Mouse (Mus musculus) C2C12 (cell line): Measurements from ENCODE around the gene Zbtb17. TPM values are rescaled to one million over a fixed set of nuclear protein-coding genes. Genes with fewer than 3 reads are reported as not detected.
A peak's percentile ranks its signal among the peaks of the same experiment; 100 is the strongest.

Source experiments
- H3K27me3 ChIP-seq: one replicate; pipeline ENCODE4 v1.6.1; 2011; ENCODE audit not compliant: control insufficient read depth, insufficient read depth, insufficient read length
- H3K36me3 ChIP-seq: one replicate; pipeline ENCODE4 v1.6.1; 2011; ENCODE audit not compliant: control insufficient read depth, insufficient read depth
- H3K4me3 ChIP-seq: one replicate; pipeline ENCODE4 v1.5.1; 2011; ENCODE audit warnings: mild to moderate bottlenecking, control low read depth; ENCODE audit not compliant: poor library complexity, insufficient read depth, severe bottlenecking
- H3K79me2 ChIP-seq: one replicate; pipeline ENCODE4 v1.6.1; 2011; ENCODE audit not compliant: control insufficient read depth, insufficient read depth
- H3K79me3 ChIP-seq: one replicate; pipeline ENCODE4 v1.6.1; 2011; ENCODE audit warnings: low read depth, control low read depth
- H3ac ChIP-seq: one replicate; pipeline ENCODE3; 2011; ENCODE audit warnings: low read depth; ENCODE audit not compliant: control insufficient read depth, insufficient read length
- CEBPB ChIP-seq: IDR thresholded peaks from one replicate; pipeline ENCODE4 v1.6.1; 2011; ENCODE audit warnings: low read depth, mild to moderate bottlenecking, control low read depth, moderate library complexity
- CTCF ChIP-seq: IDR thresholded peaks from one replicate; pipeline ENCODE4 v1.5.1; 2011; ENCODE audit not compliant: control insufficient read depth, insufficient read depth, insufficient read length
- FOSL1 ChIP-seq: IDR thresholded peaks from one replicate; pipeline ENCODE4 v1.8.0; 2011; ENCODE audit warnings: mild to moderate bottlenecking, low read length; ENCODE audit not compliant: poor library complexity, insufficient read depth, severe bottlenecking
- MAX ChIP-seq: IDR thresholded peaks from one replicate; pipeline ENCODE4 v1.6.1; 2011; ENCODE audit warnings: mild to moderate bottlenecking, control low read depth
- MYOD1 ChIP-seq: IDR thresholded peaks from one replicate; pipeline ENCODE4 v1.6.1; 2011; ENCODE audit warnings: low read depth; ENCODE audit not compliant: control insufficient read depth, insufficient read length
- MYOG ChIP-seq: IDR thresholded peaks from one replicate; pipeline ENCODE4 v1.6.1; 2011; ENCODE audit not compliant: control insufficient read depth, insufficient read length; ENCODE audit errors: extremely low read depth
- USF1 ChIP-seq: IDR thresholded peaks from one replicate; pipeline ENCODE4 v1.6.1; 2011; ENCODE audit warnings: low read depth, mild to moderate bottlenecking, control low read depth, moderate library complexity
- polyA plus RNA-seq: library from polyadenylated mRNA; unstranded; fragments of >200 nt; fragmentation: generic; extraction: Trizol; gene quantifications from one replicate; pipeline ENCODE4 v1.2.1, GENCODE M21; 2012; ENCODE audit warnings: missing spikeins

Zbtb17 gene
- polyA plus RNA-seq, 1 experiment = 30.3 TPM

DNA sequence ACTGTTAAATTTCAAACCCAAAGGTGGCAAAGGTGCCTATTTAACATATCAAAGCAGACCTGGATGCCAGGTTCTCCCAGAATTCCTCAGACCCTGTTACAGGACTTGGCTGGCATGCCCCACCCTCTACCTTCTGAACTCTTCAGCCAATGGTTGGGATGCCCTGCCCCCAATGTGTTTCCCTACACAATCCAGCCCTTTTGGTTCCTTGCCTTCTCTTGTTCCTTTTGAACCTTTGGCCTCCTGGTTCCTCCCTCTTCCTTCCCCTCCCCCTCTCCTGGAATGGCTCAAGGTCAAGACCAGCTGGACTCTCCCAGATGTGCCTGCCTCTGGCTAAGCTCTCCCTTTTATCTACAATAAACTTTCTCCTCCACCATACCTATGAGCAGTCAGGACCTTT is 3.6 kb upstream of the Zbtb17 start:
- H3K36me3 ChIP-seq = no peaks in the 10 kb centered on the region
- no peaks in the 10 kb centered on the region for H3K27me3 ChIP-seq
- peaks cover 15% of the 10 kb centered on the region for H3K79me2 ChIP-seq
- H3ac ChIP-seq = no peak overlapping the region
- H3K79me3 ChIP-seq = peaks cover 10% of the 10 kb centered on the region
- no peak overlapping the region for H3K4me3 ChIP-seq
- TF ChIP-seq MYOG = no peak
- TF ChIP-seq MAX = no peak
- no peak for TF ChIP-seq FOSL1
- TF ChIP-seq USF1 = no peak
- no peak for TF ChIP-seq MYOD1
- TF ChIP-seq CEBPB = no peak
- no peak for TF ChIP-seq CTCF

DNA sequence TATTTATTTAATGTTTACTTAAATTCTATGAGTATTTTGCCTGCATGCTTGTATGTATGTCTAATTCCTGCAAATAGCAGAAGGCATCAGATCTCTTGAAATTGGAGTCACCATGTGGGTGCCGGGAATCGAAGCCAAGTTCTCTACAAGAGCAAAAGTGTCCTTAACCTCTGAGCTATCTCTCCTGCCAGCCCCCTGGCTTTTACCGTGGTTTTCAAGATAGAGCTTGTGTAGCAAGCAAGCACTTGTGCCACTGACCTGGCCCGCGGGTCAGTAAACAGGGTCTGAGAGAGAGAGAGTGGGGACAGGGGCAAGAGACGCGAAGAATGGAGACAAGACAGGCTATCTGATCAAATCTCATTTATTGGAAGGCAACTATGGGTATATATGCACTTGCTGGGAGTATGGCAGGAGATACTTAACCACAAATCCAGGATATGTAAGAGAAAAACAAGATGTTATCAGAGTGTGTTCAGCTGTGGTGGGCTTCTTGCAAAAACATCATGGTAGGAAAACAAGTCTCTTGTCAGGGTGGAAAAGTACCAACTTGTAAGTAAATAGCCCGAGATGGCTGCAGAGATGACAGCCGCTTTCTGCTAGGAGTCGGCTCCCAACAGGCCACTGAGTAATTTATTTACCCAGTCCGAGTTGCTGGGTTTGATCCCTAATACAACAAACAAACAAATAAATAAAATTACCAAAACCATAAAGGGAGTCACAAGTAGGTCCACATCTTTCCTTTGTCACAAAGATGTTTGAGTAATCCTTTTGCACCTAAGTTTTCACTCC is 619 bp upstream of the Zbtb17 start:
- TF ChIP-seq CTCF = no peak
- TF ChIP-seq MAX = no peak
- TF ChIP-seq MYOD1 = no peak

DNA sequence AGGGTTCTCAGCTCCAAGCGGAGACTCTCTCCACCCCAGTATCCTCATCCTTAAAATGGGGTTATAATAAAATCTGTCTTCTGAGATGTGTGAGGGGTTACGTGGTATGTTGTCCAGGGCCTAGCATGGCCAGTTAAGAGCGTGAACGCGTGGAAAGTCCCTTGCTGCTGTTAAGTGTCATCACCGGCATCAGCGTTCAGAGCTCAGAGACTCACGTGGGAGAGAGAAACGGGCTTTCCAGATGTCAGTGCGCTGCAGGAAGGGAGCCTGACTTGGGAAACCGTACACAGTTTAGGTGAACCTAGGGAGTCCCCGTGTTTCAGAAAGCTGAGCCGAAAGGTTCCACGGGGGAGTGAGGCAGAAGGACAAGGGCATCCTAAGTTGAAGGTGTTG is 870 bp downstream of the Zbtb17 start:
- TF ChIP-seq MYOG (no peak), FOSL1 (no peak), CEBPB (no peak), USF1 (no peak), MYOD1 (no peak), CTCF (no peak)
- no peaks in the 10 kb centered on the region for H3K27me3 ChIP-seq
- H3K79me3 ChIP-seq = peaks cover 23% of the 10 kb centered on the region
- H3K4me3 ChIP-seq = peak overlapping the region; percentile 80
- H3K36me3 ChIP-seq = peaks cover 40% of the 10 kb centered on the region
- H3ac ChIP-seq = peak overlapping the region; percentile 90
- peaks cover 56% of the 10 kb centered on the region for H3K79me2 ChIP-seq

More for the DNA sequence above, 619 bp upstream of the Zbtb17 start:
- Histone ChIP-seq H3K79me3 (peaks cover 22% of the 10 kb centered on the region), H3ac (peak overlapping the region; percentile 67), H3K27me3 (no peaks in the 10 kb centered on the region), H3K79me2 (peaks cover 41% of the 10 kb centered on the region), H3K36me3 (peaks cover 25% of the 10 kb centered on the region), H3K4me3 (peak overlapping the region; percentile 80)

DNA sequence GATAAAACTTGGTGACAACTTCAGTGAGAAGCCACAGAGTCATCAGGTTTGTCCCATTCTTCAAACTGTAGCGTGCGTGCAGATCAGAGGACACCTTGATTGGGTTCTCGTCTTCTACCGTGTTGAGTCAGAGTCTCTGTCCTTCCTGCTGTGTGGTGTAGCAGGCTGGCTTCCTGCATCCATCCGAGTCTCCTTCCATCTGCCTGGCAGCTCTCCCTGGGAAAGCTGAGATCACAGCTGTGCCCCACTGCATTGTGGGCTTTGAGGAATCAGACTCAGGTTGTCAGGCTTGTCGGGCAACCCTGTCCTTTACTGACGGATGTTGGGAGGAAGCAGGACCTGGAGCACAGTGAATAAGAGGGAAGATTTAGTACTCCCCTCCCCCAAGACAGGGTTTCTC is 1.8 kb downstream of the Zbtb17 start:
- H3ac ChIP-seq = no peak overlapping the region
- peaks cover 28% of the 10 kb centered on the region for H3K79me3 ChIP-seq
- no peak overlapping the region for H3K4me3 ChIP-seq
- H3K27me3 ChIP-seq = no peaks in the 10 kb centered on the region
- peaks cover 63% of the 10 kb centered on the region for H3K79me2 ChIP-seq
- TF ChIP-seq MYOG (no peak), MYOD1 (no peak), CTCF (no peak), USF1 (no peak)
- H3K36me3 ChIP-seq = peaks cover 42% of the 10 kb centered on the region

DNA sequence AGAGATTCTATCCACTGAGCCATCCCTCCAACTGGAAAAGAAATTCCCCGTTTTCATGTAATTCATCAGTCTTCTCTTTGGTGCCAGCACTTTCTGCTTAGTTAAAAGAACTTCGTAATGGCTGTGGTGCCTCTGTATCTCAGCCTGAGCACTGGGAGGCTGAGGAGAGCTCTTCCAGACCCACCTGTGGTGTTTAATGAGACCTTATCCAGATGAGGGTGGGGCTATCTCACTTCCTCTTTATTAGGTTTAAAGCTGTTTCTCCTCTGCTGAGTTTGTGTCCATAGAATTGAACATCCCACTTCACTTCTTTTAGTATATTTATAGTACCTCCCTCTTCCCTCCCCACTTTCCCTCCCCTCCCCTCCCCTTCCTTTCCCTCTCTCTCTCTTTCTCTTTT is 6.8 kb downstream of the Zbtb17 start:
- TF ChIP-seq FOSL1 (no peak), MAX (no peak), CTCF (no peak), CEBPB (no peak), MYOG (no peak), USF1 (no peak), MYOD1 (no peak)
- peaks cover 69% of the 10 kb centered on the region for H3K36me3 ChIP-seq

DNA sequence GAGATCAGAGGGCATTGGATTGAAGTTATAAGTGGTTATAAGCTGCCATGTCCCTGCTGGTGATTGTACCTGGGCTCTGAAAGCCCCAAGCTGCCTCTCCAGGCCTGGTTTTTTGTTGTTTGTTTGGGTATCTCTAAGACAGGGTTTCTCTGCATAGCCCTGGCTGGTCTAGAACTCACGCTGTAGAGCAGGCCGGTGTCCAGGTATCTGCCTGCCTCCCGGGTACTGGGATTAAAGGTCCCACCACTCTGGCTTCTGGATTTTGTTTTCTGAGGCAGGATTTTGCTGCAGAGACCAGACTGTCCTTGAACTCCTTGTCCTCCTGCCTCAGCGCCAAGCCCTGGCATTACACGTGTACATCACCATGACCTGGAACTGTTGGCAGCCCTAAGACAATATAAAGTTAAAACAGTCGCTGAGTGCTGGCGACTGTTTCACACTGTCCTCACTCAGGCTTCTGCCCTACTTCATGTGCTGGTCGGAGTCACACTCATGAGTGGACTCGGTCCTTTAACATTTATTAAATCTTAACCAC is 7.5 kb downstream of the Zbtb17 start:
- no peaks in the 10 kb centered on the region for H3K27me3 ChIP-seq
- peaks cover 90% of the 10 kb centered on the region for H3K79me2 ChIP-seq
- peaks cover 46% of the 10 kb centered on the region for H3K79me3 ChIP-seq
- no peak overlapping the region for H3ac ChIP-seq
- TF ChIP-seq MYOD1 (no peak), FOSL1 (no peak), MYOG (no peak), MAX (no peak), CTCF (no peak), CEBPB (no peak), USF1 (no peak)
- peaks cover 64% of the 10 kb centered on the region for H3K36me3 ChIP-seq
- no peak overlapping the region for H3K4me3 ChIP-seq

More for the DNA sequence above, 6.8 kb downstream of the Zbtb17 start:
- Histone ChIP-seq H3K27me3 (no peaks in the 10 kb centered on the region), H3ac (no peak overlapping the region), H3K4me3 (no peak overlapping the region), H3K79me3 (peaks cover 46% of the 10 kb centered on the region), H3K79me2 (peaks cover 90% of the 10 kb centered on the region)
